In the genomic region with DNA sequence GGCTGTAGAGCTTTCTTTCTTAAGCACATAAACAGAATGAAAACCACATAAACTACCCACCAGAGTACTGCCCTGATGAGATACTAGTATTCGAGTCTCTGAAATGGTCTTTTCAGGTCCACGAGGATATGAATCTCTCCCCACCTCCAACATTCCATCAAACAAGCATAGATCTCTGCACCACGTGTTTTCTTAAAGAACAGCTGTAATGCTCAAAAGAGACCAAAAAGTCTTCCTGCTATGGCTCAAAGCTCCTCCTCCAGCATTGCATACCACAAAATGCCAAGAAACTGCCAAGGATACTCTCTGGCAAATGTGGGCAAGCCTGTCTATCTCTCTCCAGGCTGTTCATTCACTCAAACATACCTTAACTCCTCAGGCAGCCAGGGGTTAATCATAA, we compare ENCODE assay signal across 8 mouse cellular contexts. TPM values are rescaled to one million over a fixed set of nuclear protein-coding genes. Genes with fewer than 3 reads are reported as not detected.
DNase-seq lines count a peak whose midpoint lies in the region; ATAC-seq and TF ChIP-seq lines count a peak whose summit lies in the region.

No protein-coding gene starts in this region.

- WGBS in forebrain, embryonic 14.5 days: 15% methylated on average over 3 of the region's 3 CpGs
- WGBS in liver, embryonic 15.5 days (ENCODE audit: insufficient replicate concordance): 25% methylated on average over 3 of the region's 3 CpGs

- peaks cover 8% of the 10 kb centered on the region; the same call in 1 of the 2 replicates for H3K4me1 ChIP-seq in forebrain, embryonic 14.5 days (ENCODE audit: control insufficient read depth, insufficient read depth, low read length)
- H3K4me1 ChIP-seq in liver, embryonic 15.5 days (replicated peaks): peaks cover 35% of the 10 kb centered on the region

- intact Hi-C loops in gastrocnemius, adult 2 months (cut with DNase I): no loop called here

- peak overlapping the region; percentile 65 for H3K4me2 ChIP-seq in forebrain, embryonic 14.5 days (ENCODE audit: low read length)
- H3K4me2 ChIP-seq in liver, embryonic 15.5 days: peak overlapping the region; percentile 76

- peak overlapping the region; percentile 87 for H3K4me3 ChIP-seq in gastrocnemius, adult 2 months
- peak overlapping the region; percentile 36 for H3K4me3 ChIP-seq in forebrain, embryonic 14.5 days (ENCODE audit: low read depth, low read length)
- H3K4me3 ChIP-seq in liver, embryonic 15.5 days (replicated peaks): peak overlapping the region; percentile 61

- peak overlapping the region; percentile 90 for H3K27ac ChIP-seq in gastrocnemius, adult 2 months
- H3K27ac ChIP-seq in forebrain, embryonic 14.5 days (ENCODE audit: low read depth, low read length): no peak overlapping the region
- H3K27ac ChIP-seq in liver, embryonic 15.5 days (replicated peaks): no peak overlapping the region

- no peak for DNase-seq in gastrocnemius, adult 2 months
- DNase-seq in gastrocnemius, postnatal 25 days: no peak
- peak; percentile 28 for DNase-seq in 416B (ENCODE audit: low read depth)
- no peak for DNase-seq in forebrain, embryonic 14.5 days (ENCODE audit: low spot score)
- DNase-seq in thymus, postnatal 4 days: no peak
- no peak for DNase-seq in frontal cortex, adult 2 months (ENCODE audit: extremely low spot score in 1 of 2, low spot score in 1 of 2)
- DNase-seq in kidney, adult 18-20 months: no peak

- no peaks in the 10 kb centered on the region for H3K36me3 ChIP-seq in forebrain, embryonic 14.5 days (ENCODE audit: control insufficient read depth, insufficient read depth, low read length)
- no peaks in the 10 kb centered on the region for H3K36me3 ChIP-seq in liver, embryonic 15.5 days (replicated peaks)

- H3K27me3 ChIP-seq in forebrain, embryonic 14.5 days (replicated peaks; ENCODE audit: control insufficient read depth, insufficient read depth, low read length): no peaks in the 10 kb centered on the region
- no peaks in the 10 kb centered on the region for H3K27me3 ChIP-seq in liver, embryonic 15.5 days

- no peaks in the 10 kb centered on the region for H3K9me3 ChIP-seq in forebrain, embryonic 14.5 days (replicated peaks; ENCODE audit: control insufficient read depth, low read length)
- no peaks in the 10 kb centered on the region for H3K9me3 ChIP-seq in liver, embryonic 15.5 days (replicated peaks)

- H3K9ac ChIP-seq in forebrain, embryonic 14.5 days (ENCODE audit: low read length): peak overlapping the region; percentile 52; the same call in 1 of the 2 replicates
- peak overlapping the region; percentile 58; the same call in 1 of the 2 replicates for H3K9ac ChIP-seq in liver, embryonic 15.5 days

- ATAC-seq in forebrain, embryonic 14.5 days: no peak
- no peak for ATAC-seq in liver, embryonic 15.5 days (ENCODE audit: insufficient read depth)

- TF ChIP-seq CTCF in gastrocnemius, adult 2 months (IDR thresholded peaks at IDR 0.05): no peak

RNA-seq across cellular contexts. Expression of a gene that starts 4.8 kb away (rescaled TPM):
- 10 to 100 TPM; 51.8 to 71.2 TPM for total RNA-seq in gastrocnemius, adult 2 months (2021)
- 10 to 100 TPM; 54.4 to 61.5 TPM for total RNA-seq in gastrocnemius, postnatal 25 days (2021)
- 7.4 and 9.6 TPM in 2 replicates for polyA plus RNA-seq in forebrain, embryonic 14.5 days (2014; fragmentation: Nextera tagmentation; extraction: Ambion mirVana)
- 6.7 and 6.9 TPM in 2 replicates for polyA plus RNA-seq in liver, embryonic 15.5 days (2015; fragmentation: Nextera tagmentation; extraction: Ambion mirVana)
- 19.1 and 20.1 TPM in 2 replicates for polyA plus RNA-seq in frontal cortex, adult 2 months (2012; rRNA removed)

RNA-seq across cellular contexts. Expression of a gene that starts 19.0 kb away (rescaled TPM):
- under 1 TPM; 0.59 to 0.67 TPM for total RNA-seq in gastrocnemius, adult 2 months (2021)
- total RNA-seq in gastrocnemius, postnatal 25 days (2021): under 1 TPM; 0.41 to 0.94 TPM
- polyA plus RNA-seq in forebrain, embryonic 14.5 days (2014; fragmentation: Nextera tagmentation; extraction: Ambion mirVana): 0.32 and 0.95 TPM in 2 replicates
- 10.1 and 15.5 TPM in 2 replicates for polyA plus RNA-seq in liver, embryonic 15.5 days (2015; fragmentation: Nextera tagmentation; extraction: Ambion mirVana)
- 37.6 and 39.4 TPM in 2 replicates for polyA plus RNA-seq in frontal cortex, adult 2 months (2012; rRNA removed)

RNA-seq across cellular contexts. Expression of a gene that starts 36.3 kb away (rescaled TPM):
- total RNA-seq in gastrocnemius, adult 2 months (2021): 10 to 100 TPM; 29.5 to 36.4 TPM
- total RNA-seq in gastrocnemius, postnatal 25 days (2021): 10 to 100 TPM; 31.0 to 35.6 TPM
- polyA plus RNA-seq in forebrain, embryonic 14.5 days (2014; fragmentation: Nextera tagmentation; extraction: Ambion mirVana): 22.8 and 23.8 TPM in 2 replicates
- polyA plus RNA-seq in liver, embryonic 15.5 days (2015; fragmentation: Nextera tagmentation; extraction: Ambion mirVana): 26.2 and 29.0 TPM in 2 replicates
- polyA plus RNA-seq in frontal cortex, adult 2 months (2012; rRNA removed): 9.8 and 10.4 TPM in 2 replicates

RNA-seq across cellular contexts. Expression of a gene that starts 50.3 kb away (rescaled TPM):
- total RNA-seq in gastrocnemius, adult 2 months (2021): not detected
- total RNA-seq in gastrocnemius, postnatal 25 days (2021): under 1 TPM in 1 of 2 experiments, not detected in 1; 0.13 TPM
- polyA plus RNA-seq in forebrain, embryonic 14.5 days (2014; fragmentation: Nextera tagmentation; extraction: Ambion mirVana): 0.19 and 0.22 TPM in 2 replicates
- not detected in 2 replicates for polyA plus RNA-seq in liver, embryonic 15.5 days (2015; fragmentation: Nextera tagmentation; extraction: Ambion mirVana)
- polyA plus RNA-seq in frontal cortex, adult 2 months (2012; rRNA removed): not detected in 2 replicates

RNA-seq across cellular contexts. Expression of a gene that starts 56.6 kb away (rescaled TPM):
- total RNA-seq in gastrocnemius, adult 2 months (2021): 1 to 10 TPM; 1.8 to 2.5 TPM
- total RNA-seq in gastrocnemius, postnatal 25 days (2021): 1 to 10 TPM; 2.0 to 3.5 TPM
- polyA plus RNA-seq in forebrain, embryonic 14.5 days (2014; fragmentation: Nextera tagmentation; extraction: Ambion mirVana): 27.2 and 28.3 TPM in 2 replicates
- polyA plus RNA-seq in liver, embryonic 15.5 days (2015; fragmentation: Nextera tagmentation; extraction: Ambion mirVana): 24.4 and 26.2 TPM in 2 replicates
- 5.1 and 5.3 TPM in 2 replicates for polyA plus RNA-seq in frontal cortex, adult 2 months (2012; rRNA removed)

Comparison
In these comparisons a context has a peak if more than half of its experiments do, and no peak if none do; other contexts are left out.
1. H3K4me3 ChIP-seq: peak in every context shown above with its lines; median percentile 87 in gastrocnemius, adult 2 months; 61 in liver, embryonic 15.5 days; 36 in forebrain, embryonic 14.5 days.